Mouse (Mus musculus) liver, adult 2 months (tissue): ENCODE data around the gene Dhx8.

ENCODE experiments used
- CTCF ChIP-seq: fragments of 200-500 bp; IDR thresholded peaks from 2 replicates; pipeline ENCODE4 v1.5.1; 2011; ENCODE audit warnings: low read depth, low read length, control low read depth
- POLR2A ChIP-seq: fragments of 200-500 bp; IDR thresholded peaks from 2 replicates; pipeline ENCODE4 v1.6.1; 2011; ENCODE audit warnings: low read length, control low read depth; ENCODE audit not compliant: insufficient read depth; ENCODE audit errors: extremely low read depth

GRCm38 (mm10) chr11:101689701-101690113, 43.0 kb upstream of the Dhx8 start:
- TF ChIP-seq CTCF = no peak
- TF ChIP-seq POLR2A = no peak
